Mouse (Mus musculus) layer of hippocampus, adult 2 months (tissue): ENCODE results near the gene 2310011J03Rik. TPM values are rescaled to one million over a fixed set of nuclear protein-coding genes. Genes with fewer than 3 reads are reported as not detected.

Source experiments
- DNase-seq, 2 experiments: peaks; one replicate each; pipeline ENCODE4 v3.0.0; 2022; ENCODE audit warnings: low spot score in 2 of 2
- H3K27ac ChIP-seq: fragments of 200-600 bp; 2 replicates; pipeline ENCODE4 v1.8.1; 2022
- H3K4me3 ChIP-seq: fragments of 200-600 bp; 2 replicates; pipeline ENCODE4 v1.8.1; 2022; ENCODE audit warnings: mild to moderate bottlenecking
- CTCF ChIP-seq: fragments of 200-600 bp; conservative IDR thresholded peaks from 2 replicates; pipeline ENCODE4 v1.8.1; 2022; ENCODE audit warnings: antibody characterized with exemption, mild to moderate bottlenecking, moderate library complexity
- total RNA-seq, 2 experiments: library from RNA; stranded (reverse); gene quantifications; 2 replicates each; pipeline ENCODE4 v1.2.3; 2021

2310011J03Rik gene
- total RNA-seq, 2 experiments from 2014 or later = 23.5 to 25.7 TPM

GRCm38 (mm10) chr10:80322811-80323211 is 2.5 kb upstream of the 2310011J03Rik start:
- peak overlapping the region; percentile 54; the same call in 1 of the 2 replicates for H3K27ac ChIP-seq
- TF ChIP-seq CTCF = no peak
- DNase-seq = no peak
- peak overlapping the region; percentile 62 for H3K4me3 ChIP-seq

GRCm38 (mm10) chr10:80321670-80322581 is 1.6 kb upstream of the 2310011J03Rik start:
- no peak for DNase-seq
- H3K27ac ChIP-seq = no peak overlapping the region
- TF ChIP-seq CTCF = no peak
- no peak overlapping the region for H3K4me3 ChIP-seq

- TF ChIP-seq CTCF = no peak
- DNase-seq = no peak
- no peak overlapping the region for H3K27ac ChIP-seq
- no peak overlapping the region for H3K4me3 ChIP-seq
Measured at GRCm38 (mm10) chr10:80321014-80321669, 805 bp upstream of the 2310011J03Rik start.

- DNase-seq = no peak
- Histone ChIP-seq H3K4me3 (no peak overlapping the region), H3K27ac (peak overlapping the region; percentile 56; the same call in 1 of the 2 replicates)
- no peak for TF ChIP-seq CTCF
Measured at GRCm38 (mm10) chr10:80317011-80317410, 3.3 kb downstream of the 2310011J03Rik start.

GRCm38 (mm10) chr10:80316359-80316781 is 4.0 kb downstream of the 2310011J03Rik start:
- TF ChIP-seq CTCF = no peak
- Histone ChIP-seq H3K27ac (peak overlapping the region; percentile 56; the same call in 1 of the 2 replicates), H3K4me3 (no peak overlapping the region)
- DNase-seq = no peak

- no peak overlapping the region for H3K4me3 ChIP-seq
- TF ChIP-seq CTCF = no peak
- 0 out of 2 replicates have a peak overlapping the region, but pooled peaks have one; percentile 56 for H3K27ac ChIP-seq
- no peak for DNase-seq
Measured at GRCm38 (mm10) chr10:80315315-80315714, 5.0 kb downstream of the 2310011J03Rik start.

GRCm38 (mm10) chr10:80314494-80315001 is 5.8 kb downstream of the 2310011J03Rik start:
- Histone ChIP-seq H3K4me3 (no peak overlapping the region), H3K27ac (no peak overlapping the region; the same call in 1 of the 2 replicates)
- DNase-seq = no peak
- TF ChIP-seq CTCF = no peak

- Histone ChIP-seq H3K4me3 (no peak overlapping the region), H3K27ac (peak overlapping the region; percentile 46; the same call in 1 of the 2 replicates)
- TF ChIP-seq CTCF = no peak
- DNase-seq = no peak
Measured at GRCm38 (mm10) chr10:80313627-80314201, 6.6 kb downstream of the 2310011J03Rik start.

- H3K4me3 ChIP-seq = no peak overlapping the region
- TF ChIP-seq CTCF = no peak
- peak overlapping the region; percentile 46; the same call in 1 of the 2 replicates for H3K27ac ChIP-seq
- DNase-seq = no peak
Measured at GRCm38 (mm10) chr10:80312586-80313504, 7.5 kb downstream of the 2310011J03Rik start.

GRCm38 (mm10) chr10:80311560-80311959 is 8.8 kb downstream of the 2310011J03Rik start:
- Histone ChIP-seq H3K4me3 (no peak overlapping the region), H3K27ac (no peak overlapping the region)
- DNase-seq = no peak
- no peak for TF ChIP-seq CTCF

GRCm38 (mm10) chr10:80304862-80305261 is 15.5 kb downstream of the 2310011J03Rik start:
- Histone ChIP-seq H3K27ac (no peak overlapping the region), H3K4me3 (no peak overlapping the region)
- no peak for DNase-seq
- no peak for TF ChIP-seq CTCF

GRCm38 (mm10) chr10:80304458-80304857 is 15.9 kb downstream of the 2310011J03Rik start:
- no peak for TF ChIP-seq CTCF
- Histone ChIP-seq H3K27ac (no peak overlapping the region), H3K4me3 (no peak overlapping the region)
- no peak for DNase-seq
